Mouse (Mus musculus) retina, postnatal 1 day (tissue): Measurements from ENCODE around the gene Syne4.

Experiments used
- DNase-seq: peaks from one replicate; pipeline ENCODE4 v3.0.0-alpha.2; 2012

Gene Syne4

GRCm38 (mm10) chr7:30297266-30297665 is 17.3 kb upstream of the Syne4 start:
- DNase-seq = no peak

- DNase-seq = peak; percentile 48
These were observed 13.7 kb upstream of the Syne4 start for GRCm38 (mm10) chr7:30300914-30301313.

- no peak for DNase-seq
These were observed 8.4 kb upstream of the Syne4 start for GRCm38 (mm10) chr7:30306083-30306779.

- DNase-seq = peak; percentile 97
These were observed 6.3 kb upstream of the Syne4 start, which contains the start of gene Alkbh6 for GRCm38 (mm10) chr7:30308076-30309005. TSS of gene Alkbh6 (plus strand) at chr7:30308717.

GRCm38 (mm10) chr7:30309395-30310129 is 5.0 kb upstream of the Syne4 start:
- no peak for DNase-seq

DNA sequence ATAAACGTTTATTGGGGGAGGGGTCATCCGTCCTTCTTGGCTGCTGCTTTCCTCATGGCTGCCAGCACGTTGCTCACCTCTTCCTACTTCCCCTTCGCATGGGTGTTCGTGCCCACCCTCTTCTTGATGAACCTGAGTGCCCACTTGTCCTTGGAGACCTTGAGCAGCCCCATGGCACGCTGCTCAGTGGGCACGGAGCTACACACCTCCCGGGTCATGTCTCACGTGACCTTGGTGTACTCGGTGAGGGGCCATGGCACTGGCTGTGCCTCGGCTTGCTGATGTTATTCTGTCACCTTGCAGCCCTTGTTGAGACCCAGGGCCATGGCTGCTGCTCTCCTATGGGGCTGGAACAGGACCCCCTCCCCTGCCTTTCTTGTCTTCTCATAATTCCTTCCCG is 4.5 kb upstream of the Syne4 start:
- DNase-seq = no peak

DNA sequence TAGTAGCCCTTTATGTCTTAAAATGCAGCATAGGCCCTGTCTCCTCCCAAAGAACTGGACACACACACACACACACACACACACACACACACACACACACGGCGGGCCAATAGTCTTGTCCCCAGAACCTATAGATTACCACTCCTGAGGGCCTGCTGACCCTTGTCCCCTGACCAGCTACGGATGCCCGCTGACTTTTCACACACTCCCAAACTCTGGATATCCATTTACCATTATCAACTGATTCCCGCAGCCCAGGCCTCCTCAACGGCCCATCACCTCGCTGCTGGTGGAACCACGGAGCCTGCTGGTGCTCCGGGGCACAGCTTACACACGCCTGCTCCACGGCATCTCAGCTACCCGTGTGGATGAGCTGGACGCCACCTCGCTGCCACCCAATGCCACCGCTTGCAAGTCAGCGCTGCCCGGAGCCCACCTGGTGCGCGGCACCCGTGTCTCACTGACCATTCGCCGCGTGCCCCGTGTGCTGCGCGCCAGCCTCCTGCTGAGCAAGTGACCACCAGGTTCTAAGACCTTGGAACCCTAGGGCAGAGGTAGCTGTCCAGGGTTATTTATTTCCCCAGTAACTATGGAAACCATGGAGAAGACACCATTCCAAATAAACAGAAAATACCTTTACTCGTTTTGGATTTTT is 814 bp upstream of the Syne4 start:
- no peak for DNase-seq

- DNase-seq = no peak
These were observed 1.2 kb downstream of the Syne4 start for GRCm38 (mm10) chr7:30315559-30316529.

GRCm38 (mm10) chr7:30318142-30318541 is 3.5 kb downstream of the Syne4 start:
- no peak for DNase-seq

DNA sequence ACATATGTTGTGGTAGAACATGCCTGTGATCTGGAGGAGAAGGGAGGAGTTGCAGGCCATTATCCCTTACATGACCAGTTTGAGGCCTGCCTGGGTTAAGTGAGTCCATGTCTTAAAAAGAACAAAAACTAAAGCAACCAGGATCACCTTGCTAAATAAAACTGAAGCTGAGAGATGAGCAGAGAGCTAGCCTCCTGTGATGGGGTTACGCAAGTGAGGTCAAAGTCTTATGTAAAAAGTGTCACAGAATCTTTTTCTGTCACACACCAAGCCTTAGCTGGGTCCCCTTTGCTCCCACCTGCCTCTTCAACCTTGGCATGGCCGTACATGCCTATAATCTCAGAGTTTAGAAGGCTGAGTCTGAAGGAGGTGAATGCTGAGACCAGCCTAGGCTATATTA is 6.3 kb downstream of the Syne4 start:
- no peak for DNase-seq

DNA sequence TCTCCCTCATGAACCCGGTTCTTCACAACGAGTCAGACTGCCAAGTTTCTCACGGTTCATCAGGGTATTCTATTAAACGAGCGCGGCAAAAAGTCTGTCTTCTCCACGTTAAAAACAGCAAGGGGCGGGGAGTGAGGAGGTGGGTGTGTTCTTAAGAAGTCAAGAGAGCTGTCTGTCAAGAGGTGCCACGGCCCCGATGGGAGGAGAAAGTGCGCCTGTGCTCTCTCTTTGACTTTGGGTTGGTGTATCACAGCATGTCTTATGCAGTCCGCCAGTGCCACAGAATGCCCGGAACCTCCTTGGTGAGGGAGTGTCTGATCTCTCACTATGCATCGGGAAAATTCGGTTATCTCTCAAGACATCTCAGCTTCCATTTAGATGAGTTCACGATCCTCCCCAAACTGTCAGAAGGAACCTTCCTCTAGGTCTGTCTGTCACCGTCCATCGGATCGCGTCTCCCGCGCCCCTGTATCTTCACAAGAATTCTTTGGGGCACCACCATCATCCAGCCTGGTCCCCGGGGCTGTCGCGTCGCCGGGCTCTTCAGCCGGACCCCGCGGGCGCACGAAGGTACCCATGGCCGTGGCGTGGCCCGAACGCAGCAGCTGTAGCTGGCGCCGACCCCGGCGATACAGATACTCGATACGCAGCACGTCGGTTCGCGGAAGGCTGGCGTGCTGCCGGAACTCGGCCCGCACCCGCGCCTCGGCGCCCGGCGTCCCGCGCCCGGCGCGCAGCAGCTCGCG is 7.1 kb downstream of the Syne4 start, which contains the start of gene E130208F15Rik:
Gene E130208F15Rik (plus strand): TSS at position 202 of the 746 bp plus-strand sequence.
- DNase-seq = peak; percentile 67

- DNase-seq = peak; percentile 97
These were observed 7.7 kb downstream of the Syne4 start for GRCm38 (mm10) chr7:30322285-30322667.

DNA sequence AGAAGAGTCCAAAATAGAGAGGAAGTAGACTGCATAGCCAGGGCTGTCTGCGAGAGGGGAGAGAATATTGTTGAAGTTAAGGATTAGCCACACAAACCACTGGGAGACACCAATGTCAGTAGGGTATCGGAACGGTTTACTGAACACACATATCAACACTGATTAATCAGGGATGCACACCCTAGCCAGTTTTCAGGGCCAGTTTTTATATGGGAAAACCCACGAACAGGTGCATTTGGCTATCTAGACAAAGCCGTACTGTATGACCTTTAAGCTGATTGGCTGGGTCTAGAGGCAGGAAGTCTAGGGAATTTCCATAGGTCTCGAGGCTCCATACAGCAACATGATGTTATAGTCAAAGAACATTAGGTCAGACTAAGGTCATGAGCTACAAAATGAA is 8.3 kb downstream of the Syne4 start:
- no peak for DNase-seq

DNA sequence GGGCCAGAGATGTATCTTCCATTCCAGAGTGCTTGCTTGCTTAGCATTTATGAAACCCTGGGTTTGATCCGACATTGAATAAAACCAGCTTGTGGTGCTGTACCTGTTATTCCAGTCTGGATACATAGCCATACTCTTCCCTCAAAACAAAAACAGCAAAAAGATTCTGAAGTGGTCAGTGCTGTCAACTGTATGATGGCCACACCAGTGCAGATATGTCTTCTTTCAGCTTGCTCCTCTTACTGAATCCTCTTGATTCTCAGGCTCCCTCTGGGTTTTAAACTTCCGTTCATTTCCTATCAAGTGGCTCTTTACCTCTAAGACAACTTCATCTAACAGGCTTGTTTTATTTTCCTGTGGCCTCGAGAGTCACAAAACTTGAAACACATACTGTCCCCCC is 9.2 kb downstream of the Syne4 start, which contains the start of gene Sdhaf1:
Gene Sdhaf1 (minus strand): TSS at position 101 of the 400 bp plus-strand sequence.
- DNase-seq = no peak

- no peak for DNase-seq
These were observed 9.8 kb downstream of the Syne4 start for GRCm38 (mm10) chr7:30324300-30324944.

DNA sequence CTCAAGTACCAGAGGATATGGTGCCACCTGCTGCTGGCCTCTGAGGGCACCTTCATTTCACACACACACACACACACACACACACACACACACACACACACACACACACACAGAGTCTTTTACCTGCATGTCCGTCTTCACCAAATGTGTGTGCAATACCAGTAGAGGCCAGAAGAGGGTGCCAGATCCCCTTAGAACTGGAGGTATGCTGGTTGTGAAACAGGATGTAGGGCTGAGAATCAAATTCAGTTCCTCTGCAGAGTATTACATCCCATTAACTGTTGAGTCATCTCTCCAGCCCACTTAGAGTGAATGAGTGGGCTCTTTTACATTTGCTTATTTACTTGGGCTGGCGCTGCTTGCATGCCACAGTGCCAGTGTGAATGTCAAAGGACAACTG is 10.8 kb downstream of the Syne4 start:
- DNase-seq = peak; percentile 75

DNA sequence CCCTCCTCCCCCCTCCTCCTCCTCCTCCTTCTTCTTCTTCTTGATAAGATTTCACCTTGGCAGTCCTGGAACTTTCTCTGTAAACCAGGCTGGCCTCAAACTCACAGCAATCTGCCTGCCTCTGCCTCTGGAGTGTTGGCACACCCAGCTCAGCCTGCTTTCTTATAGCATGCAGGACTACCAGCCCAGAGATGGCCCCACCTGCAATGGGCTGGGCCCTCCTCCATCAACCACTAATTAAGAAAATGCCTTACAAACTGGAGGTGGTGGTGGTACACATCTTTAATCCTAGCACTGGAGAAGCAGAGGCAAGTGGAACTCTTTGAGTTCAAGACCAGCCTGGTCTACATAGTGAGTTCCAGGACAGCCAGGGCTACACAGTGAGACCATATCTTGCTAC is 11.8 kb downstream of the Syne4 start:
- DNase-seq = no peak

DNA sequence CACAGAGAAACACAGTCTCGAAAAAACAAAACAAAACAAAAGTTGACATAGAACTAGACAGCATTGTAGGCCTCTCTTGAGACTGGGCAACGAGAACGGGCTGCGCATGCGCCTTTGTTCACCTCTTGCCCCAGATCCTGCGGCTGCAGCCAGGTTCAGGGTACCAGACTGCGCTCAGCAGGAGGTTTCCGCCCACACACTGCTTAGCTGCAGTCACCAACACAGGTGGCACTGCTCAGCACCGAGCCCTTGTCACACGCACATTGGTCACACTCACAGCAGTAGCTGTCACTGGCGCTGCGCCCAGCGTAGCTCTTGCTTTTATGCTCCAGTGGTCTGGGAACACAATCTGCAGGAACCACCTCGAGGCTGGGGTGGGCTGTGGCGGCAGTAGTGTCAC is 12.5 kb downstream of the Syne4 start:
- peak; percentile 60 for DNase-seq

DNA sequence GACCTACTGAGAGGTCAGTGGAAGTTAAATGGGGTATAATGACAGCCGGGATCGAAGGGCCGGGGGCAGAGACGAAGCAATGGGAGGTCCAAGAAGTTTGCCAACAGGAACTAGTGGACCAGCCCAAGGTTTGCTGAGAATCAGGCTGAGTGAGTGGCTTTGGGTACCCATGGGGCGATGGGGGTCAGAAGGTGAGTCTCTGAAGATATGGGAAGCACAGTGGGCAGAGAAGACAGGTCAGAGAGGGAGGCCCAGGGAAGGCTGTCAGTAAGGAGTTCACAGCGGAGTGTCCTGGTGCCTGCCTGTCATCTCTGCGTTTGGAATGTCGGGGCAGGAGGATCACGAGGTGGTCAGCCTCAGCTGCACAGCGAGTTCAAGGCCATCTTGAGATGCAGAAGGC is 13.8 kb downstream of the Syne4 start:
- DNase-seq = no peak

DNA sequence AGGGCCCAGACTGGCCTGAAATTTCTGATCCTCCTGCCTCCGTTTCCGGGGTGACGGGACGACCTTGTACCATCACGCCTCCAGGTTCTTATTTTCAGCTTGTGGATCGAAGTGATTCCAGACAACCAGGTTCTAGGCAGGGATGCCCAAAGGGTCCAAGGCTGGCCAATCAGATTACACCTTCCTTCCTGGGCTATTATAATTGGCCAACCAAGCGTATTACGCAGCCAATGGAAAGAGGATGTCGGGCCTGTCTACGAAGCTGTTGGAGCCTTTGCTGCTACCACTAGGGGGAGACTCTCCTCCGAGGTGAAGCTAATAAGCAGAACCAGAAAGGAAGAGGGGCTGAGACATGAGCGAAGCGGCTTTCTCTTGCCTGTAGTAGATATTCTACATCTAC is 17.3 kb downstream of the Syne4 start:
- peak; percentile 97 for DNase-seq
